Mouse (Mus musculus): ENCODE data around the gene Tgfbr3l. TPM values are rescaled to one million over a fixed set of nuclear protein-coding genes. Genes with fewer than 3 reads are reported as not detected.

Tgfbr3l gene
- polyA plus RNA-seq, 1 experiment from 2014 or later: 1.1 TPM

GRCm38 (mm10) chr8:4257350-4257749 is 9.3 kb downstream of the Tgfbr3l start:
- peak overlapping the region; percentile 61 for H3K27ac ChIP-seq (replicated peaks)

DNA sequence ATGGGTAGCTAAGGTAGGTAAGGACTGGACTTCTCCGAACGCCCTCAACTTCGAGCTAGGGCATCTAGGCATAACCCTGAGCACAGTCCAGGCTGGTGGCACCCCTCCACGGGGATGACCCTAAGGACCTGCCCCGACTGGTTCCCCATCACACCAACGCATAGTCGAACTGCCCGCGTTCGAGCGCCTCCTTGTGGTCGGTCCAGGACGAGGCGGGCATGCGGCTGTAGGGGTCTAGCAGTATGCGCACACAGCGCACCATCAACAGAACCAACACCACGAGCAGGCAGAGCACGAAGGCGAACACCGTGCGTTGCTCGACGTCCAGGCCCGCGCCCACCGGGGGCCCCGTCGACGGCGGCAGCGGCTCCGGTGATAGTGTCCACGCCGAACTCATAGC is 10.2 kb downstream of the Tgfbr3l start:
- Histone ChIP-seq H3K4me2 (replicated peaks; ENCODE audit: low read depth) (peak overlapping the region; percentile 94), H3K36me3 (ENCODE audit: control insufficient read depth, insufficient read depth, low read length) (peaks cover 21% of the 10 kb centered on the region), H3K4me1 (replicated peaks; ENCODE audit: control insufficient read depth, insufficient read depth) (no peaks in the 10 kb centered on the region; the same call in 1 of the 2 replicates), H3K4me3 (ENCODE audit: low read depth, low read length) (peak overlapping the region; percentile 62), H3K27ac (replicated peaks) (peak overlapping the region; percentile 61), H3K27me3 (ENCODE audit: control insufficient read depth, insufficient read depth, low read length) (no peaks in the 10 kb centered on the region), H3K9ac (ENCODE audit: low read length) (peak overlapping the region; percentile 67), H3K9me3 (ENCODE audit: control insufficient read depth, low read length) (no peaks in the 10 kb centered on the region)
- TF ChIP-seq CTCF (IDR thresholded peaks at IDR 0.05; ENCODE audit: low read depth): peak; percentile 94
- TF ChIP-seq EP300 (optimal IDR thresholded peaks at IDR 0.05): no peak
- 4% methylated on average over 35 of the region's 35 CpGs for WGBS
- ATAC-seq (ENCODE audit: low FRiP score, low TSS enrichment) (peak; percentile 62), DNase-seq (ENCODE audit: low spot score) (peak; percentile 84)

More at GRCm38 (mm10) chr8:4257350-4257749, 9.3 kb downstream of the Tgfbr3l start:
- no peaks in the 10 kb centered on the region for H3K9me3 ChIP-seq (ENCODE audit: control insufficient read depth, low read length)
- no peak overlapping the region for H3K9ac ChIP-seq (ENCODE audit: low read length)
- H3K36me3 ChIP-seq (ENCODE audit: control insufficient read depth, insufficient read depth, low read length): peaks cover 17% of the 10 kb centered on the region
- DNase-seq (ENCODE audit: low spot score) (no peak), ATAC-seq (ENCODE audit: low FRiP score, low TSS enrichment) (no peak)
- WGBS: 69% methylated on average over 4 of the region's 4 CpGs
- TF ChIP-seq CTCF (IDR thresholded peaks at IDR 0.05; ENCODE audit: low read depth) (no peak), EP300 (optimal IDR thresholded peaks at IDR 0.05) (no peak)
- no peak overlapping the region for H3K4me2 ChIP-seq (replicated peaks; ENCODE audit: low read depth)
- H3K4me1 ChIP-seq (replicated peaks; ENCODE audit: control insufficient read depth, insufficient read depth): peaks cover 2% of the 10 kb centered on the region; the same call in 1 of the 2 replicates
- H3K4me3 ChIP-seq (ENCODE audit: low read depth, low read length): no peak overlapping the region
- H3K27me3 ChIP-seq (ENCODE audit: control insufficient read depth, insufficient read depth, low read length): no peaks in the 10 kb centered on the region

- WGBS: under 1% methylated on average over 32 of the region's 32 CpGs
- Histone ChIP-seq H3K36me3 (ENCODE audit: control insufficient read depth, insufficient read depth, low read length) (peaks cover 22% of the 10 kb centered on the region), H3K4me2 (replicated peaks; ENCODE audit: low read depth) (peak overlapping the region; percentile 94), H3K4me1 (replicated peaks; ENCODE audit: control insufficient read depth, insufficient read depth) (no peaks in the 10 kb centered on the region; the same call in 1 of the 2 replicates), H3K27me3 (ENCODE audit: control insufficient read depth, insufficient read depth, low read length) (no peaks in the 10 kb centered on the region), H3K27ac (replicated peaks) (peak overlapping the region; percentile 61), H3K4me3 (ENCODE audit: low read depth, low read length) (peak overlapping the region; percentile 62), H3K9me3 (ENCODE audit: control insufficient read depth, low read length) (no peaks in the 10 kb centered on the region), H3K9ac (ENCODE audit: low read length) (peak overlapping the region; percentile 67)
- DNase-seq (ENCODE audit: low spot score) (no peak), ATAC-seq (ENCODE audit: low FRiP score, low TSS enrichment) (peak; percentile 52)
- no peak for TF ChIP-seq CTCF (IDR thresholded peaks at IDR 0.05; ENCODE audit: low read depth)
- no peak for TF ChIP-seq EP300 (optimal IDR thresholded peaks at IDR 0.05)
These were observed 10.7 kb downstream of the Tgfbr3l start for GRCm38 (mm10) chr8:4258678-4259077.

GRCm38 (mm10) chr8:4259125-4259804 is 11.3 kb downstream of the Tgfbr3l start, which contains the start of gene Ctxn1:
Gene Ctxn1, minus strand, starts transcription at chr8:4259274.
- H3K4me3 ChIP-seq (ENCODE audit: low read depth, low read length): peak within 1 kb of the TSS; percentile 62
- DNase-seq (ENCODE audit: low spot score) (peak; percentile 98), ATAC-seq (ENCODE audit: low FRiP score, low TSS enrichment) (peak; percentile 95)
- WGBS: 9% methylated on average over 19 of the region's 33 CpGs
- H3K4me1 ChIP-seq (replicated peaks; ENCODE audit: control insufficient read depth, insufficient read depth): no peaks in the 10 kb centered on the region; the same call in 1 of the 2 replicates
- peak within 1 kb of the TSS; percentile 94 for H3K4me2 ChIP-seq (replicated peaks; ENCODE audit: low read depth)
- no peaks in the 10 kb centered on the region for H3K9me3 ChIP-seq (ENCODE audit: control insufficient read depth, low read length)
- H3K9ac ChIP-seq (ENCODE audit: low read length): peak within 1 kb of the TSS; percentile 67
- peak within 1 kb of the TSS; percentile 61 for H3K27ac ChIP-seq (replicated peaks)
- TF ChIP-seq CTCF (IDR thresholded peaks at IDR 0.05; ENCODE audit: low read depth) (no peak), EP300 (optimal IDR thresholded peaks at IDR 0.05) (no peak)
- no peaks in the 10 kb centered on the region for H3K27me3 ChIP-seq (ENCODE audit: control insufficient read depth, insufficient read depth, low read length)
- H3K36me3 ChIP-seq (ENCODE audit: control insufficient read depth, insufficient read depth, low read length): peaks cover 22% of the 10 kb centered on the region

DNA sequence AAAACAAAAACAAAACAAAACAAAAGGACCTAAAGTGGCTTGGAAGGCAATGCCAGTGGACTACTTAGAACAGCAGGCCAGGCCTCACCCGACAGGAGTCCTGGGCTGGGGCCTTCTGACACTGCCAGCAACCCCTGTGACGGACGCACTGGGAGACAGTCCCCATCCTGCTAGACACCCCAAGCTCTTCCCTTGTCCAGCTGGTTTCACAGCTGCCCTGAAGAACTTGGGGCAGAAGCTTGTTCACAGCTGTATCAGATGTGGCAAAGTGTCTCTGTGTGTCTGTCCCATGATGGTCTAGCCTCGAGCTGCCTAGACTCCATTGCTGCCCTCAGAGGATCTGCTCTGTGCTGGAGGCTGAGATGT is 11.8 kb downstream of the Tgfbr3l start:
- TF ChIP-seq EP300 (optimal IDR thresholded peaks at IDR 0.05) (no peak), CTCF (IDR thresholded peaks at IDR 0.05; ENCODE audit: low read depth) (no peak)
- Histone ChIP-seq H3K27me3 (ENCODE audit: control insufficient read depth, insufficient read depth, low read length) (no peaks in the 10 kb centered on the region), H3K27ac (replicated peaks) (peak overlapping the region; percentile 61), H3K4me3 (ENCODE audit: low read depth, low read length) (no peak overlapping the region), H3K9ac (ENCODE audit: low read length) (no peak overlapping the region), H3K4me1 (replicated peaks; ENCODE audit: control insufficient read depth, insufficient read depth) (no peaks in the 10 kb centered on the region), H3K36me3 (ENCODE audit: control insufficient read depth, insufficient read depth, low read length) (peaks cover 22% of the 10 kb centered on the region), H3K4me2 (replicated peaks; ENCODE audit: low read depth) (no peak overlapping the region; the same call in 1 of the 2 replicates), H3K9me3 (ENCODE audit: control insufficient read depth, low read length) (no peaks in the 10 kb centered on the region)
- 84% methylated on average over 4 of the region's 4 CpGs for WGBS
- no peak for DNase-seq (ENCODE audit: low spot score)
- ATAC-seq (ENCODE audit: low FRiP score, low TSS enrichment): no peak

DNA sequence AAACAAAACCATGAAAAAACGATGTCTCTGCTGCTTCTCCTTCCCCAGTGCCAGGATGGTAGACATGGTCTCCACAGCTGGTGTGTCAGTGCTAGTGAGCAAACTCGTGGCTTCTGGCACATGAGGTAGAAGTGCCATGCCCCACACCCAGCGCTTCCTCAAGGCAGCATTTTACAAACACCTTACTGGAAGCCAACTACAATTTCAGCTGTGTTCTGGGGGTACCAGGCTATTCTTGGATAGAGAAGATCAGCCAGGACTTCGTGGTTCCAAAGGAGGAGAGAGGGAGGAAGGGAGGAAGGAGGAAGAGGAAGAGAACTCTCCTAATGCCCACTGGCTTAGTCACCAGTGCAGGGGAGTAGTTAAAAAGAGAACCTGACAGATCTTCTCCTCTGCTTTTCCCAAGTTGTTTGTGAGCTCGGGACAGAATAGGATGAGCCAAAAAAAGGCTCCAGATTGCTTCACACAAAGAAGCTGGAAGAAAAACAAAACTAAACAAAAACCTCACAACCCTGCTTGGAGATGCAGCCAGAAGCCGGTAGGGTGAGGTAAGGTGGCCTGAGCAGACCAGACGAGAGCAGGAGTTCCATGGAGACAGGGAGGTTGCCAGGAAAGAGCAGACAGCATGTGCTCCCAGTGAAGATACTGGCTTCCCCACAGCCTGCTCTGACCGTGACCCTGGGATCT is 15.2 kb downstream of the Tgfbr3l start:
- no peak for ATAC-seq (ENCODE audit: low FRiP score, low TSS enrichment)
- H3K4me1 ChIP-seq (replicated peaks; ENCODE audit: control insufficient read depth, insufficient read depth): no peaks in the 10 kb centered on the region
- no peak overlapping the region for H3K9ac ChIP-seq (ENCODE audit: low read length)
- no peak for DNase-seq (ENCODE audit: low spot score)
- WGBS: 86% methylated on average over 8 of the region's 8 CpGs
- no peaks in the 10 kb centered on the region for H3K9me3 ChIP-seq (ENCODE audit: control insufficient read depth, low read length)
- no peak overlapping the region for H3K4me3 ChIP-seq (ENCODE audit: low read depth, low read length)
- no peak for TF ChIP-seq EP300 (optimal IDR thresholded peaks at IDR 0.05)
- TF ChIP-seq CTCF (IDR thresholded peaks at IDR 0.05; ENCODE audit: low read depth): no peak
- no peak overlapping the region for H3K27ac ChIP-seq (replicated peaks)
- H3K4me2 ChIP-seq (replicated peaks; ENCODE audit: low read depth): no peak overlapping the region
- H3K36me3 ChIP-seq (ENCODE audit: control insufficient read depth, insufficient read depth, low read length): peaks cover 42% of the 10 kb centered on the region
- H3K27me3 ChIP-seq (ENCODE audit: control insufficient read depth, insufficient read depth, low read length): no peaks in the 10 kb centered on the region

Data from stomach, postnatal 0 days (tissue).